Mouse (Mus musculus) cerebellum, postnatal 14 days (tissue): ENCODE data around the gene Oxct1.

ENCODE experiments used
- DNase-seq, 2 experiments: peaks; one replicate each; pipeline ENCODE4 v3.0.0; 2021; ENCODE audit warnings: mixed read lengths in 2 of 2

The Oxct1 gene

DNA sequence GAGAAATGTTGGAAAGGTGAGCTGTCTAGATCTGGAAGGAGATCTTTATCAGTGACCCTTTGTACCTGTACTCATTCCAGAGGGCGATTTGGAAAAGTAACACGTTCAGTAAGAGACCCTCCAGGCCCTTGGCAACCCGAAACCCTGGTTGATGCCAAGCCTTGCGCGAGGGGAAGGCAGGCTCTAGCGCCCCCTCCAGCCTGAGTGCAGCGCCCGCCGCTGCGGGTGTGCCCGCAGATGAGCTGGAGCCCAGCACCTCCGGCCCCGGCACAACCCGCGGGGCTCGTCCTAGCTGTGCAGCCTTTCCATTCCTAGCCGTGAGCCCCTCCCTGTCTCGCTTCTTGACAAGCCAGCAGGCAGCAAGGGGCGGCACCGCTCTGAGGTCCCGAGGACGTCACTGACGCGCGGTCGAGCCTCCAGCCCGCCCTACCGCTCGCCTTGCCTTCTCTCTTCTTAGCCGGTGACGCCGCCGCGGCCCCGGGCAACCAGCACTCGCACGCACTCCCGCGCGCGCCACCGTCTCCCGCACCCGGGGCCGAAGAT, at the start of gene Oxct1:
Gene Oxct1, plus strand, starts transcription at position 153 of the 543 bp plus-strand sequence.
- peak; percentile 92 to 95 for DNase-seq

DNA sequence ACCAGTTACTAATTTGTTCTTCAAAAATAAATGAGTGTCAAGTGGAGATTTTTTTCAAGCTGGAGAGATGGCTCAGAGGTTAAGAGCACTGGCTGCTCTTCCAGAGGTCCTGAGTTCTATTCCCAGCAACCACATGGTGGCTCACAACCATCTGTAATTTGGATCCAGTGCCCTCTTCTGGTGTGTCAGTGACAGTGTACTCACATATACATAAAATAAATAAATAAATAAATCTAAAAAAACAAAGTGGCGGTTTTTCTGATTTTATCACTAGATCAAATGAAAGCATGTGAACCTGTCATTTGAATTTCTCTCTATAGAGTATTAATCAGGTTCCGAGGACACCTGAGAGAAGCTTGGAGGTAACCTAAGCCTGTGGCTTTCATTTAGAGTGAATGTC, 47.9 kb upstream of the Oxct1 start:
- DNase-seq, result peak in 1 of 2 experiments; percentile 18

DNA sequence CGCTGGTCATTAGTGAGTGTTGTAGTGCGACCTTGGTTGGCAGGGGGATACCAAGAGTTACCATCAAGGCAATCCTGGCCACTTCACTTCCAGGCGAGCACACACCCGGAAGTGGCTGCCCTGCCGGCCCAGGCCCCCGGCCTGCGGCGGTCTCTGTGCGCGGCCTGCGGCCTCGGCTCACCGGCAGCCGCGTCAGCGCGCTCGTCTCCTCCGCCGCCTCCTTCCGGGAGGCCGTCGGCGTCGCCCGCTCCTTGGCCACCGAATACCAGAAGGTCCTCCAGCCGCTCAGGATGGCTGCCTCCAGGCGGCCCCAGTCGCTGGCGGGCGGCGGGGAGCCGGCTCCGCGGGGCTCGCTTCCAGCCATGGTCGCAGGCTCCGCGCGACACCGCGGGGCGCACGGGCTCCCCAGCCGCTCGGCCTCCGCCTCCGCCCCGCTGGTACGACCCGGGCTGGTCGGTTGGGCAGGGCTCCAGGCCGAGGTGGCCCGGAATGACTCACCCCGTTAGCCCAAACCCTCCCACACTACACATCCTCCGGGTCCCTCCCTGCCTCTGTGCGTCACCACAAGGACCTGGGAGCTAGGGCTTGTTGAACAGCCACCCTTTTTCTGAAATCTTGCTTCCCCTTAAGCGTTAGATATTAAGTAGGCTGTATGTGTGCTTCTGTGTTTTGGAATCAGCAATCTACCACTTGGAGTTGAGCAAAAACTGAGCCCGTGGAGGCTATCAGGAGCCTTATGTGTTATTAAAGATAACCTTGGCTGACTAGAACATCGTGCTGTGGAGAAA, 46.9 kb upstream of the Oxct1 start, which contains the start of gene Fbxo4:
Gene Fbxo4, minus strand, starts transcription at position 513 of the 788 bp plus-strand sequence.
- peak; percentile 87 for DNase-seq

DNA sequence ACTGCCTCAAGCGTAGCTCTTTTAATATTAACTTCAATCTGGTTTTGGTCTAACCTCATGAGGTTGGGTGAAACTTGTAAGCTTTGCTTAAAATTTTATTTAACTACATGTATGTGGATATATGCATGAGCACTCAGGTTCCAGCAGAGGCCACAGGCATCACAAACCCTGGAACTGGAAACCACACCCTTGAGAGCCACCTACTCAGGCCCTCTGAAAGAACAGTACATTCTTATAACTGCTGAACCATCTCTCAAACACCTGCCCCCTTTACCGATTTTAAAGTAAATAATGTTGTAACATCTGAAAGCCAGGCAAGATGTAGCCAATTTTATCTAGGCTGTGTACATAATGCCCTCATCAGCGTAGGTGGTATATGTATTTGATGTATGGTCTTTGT, 46.3 kb upstream of the Oxct1 start:
- DNase-seq, result peak in 1 of 2 experiments; percentile 17

DNA sequence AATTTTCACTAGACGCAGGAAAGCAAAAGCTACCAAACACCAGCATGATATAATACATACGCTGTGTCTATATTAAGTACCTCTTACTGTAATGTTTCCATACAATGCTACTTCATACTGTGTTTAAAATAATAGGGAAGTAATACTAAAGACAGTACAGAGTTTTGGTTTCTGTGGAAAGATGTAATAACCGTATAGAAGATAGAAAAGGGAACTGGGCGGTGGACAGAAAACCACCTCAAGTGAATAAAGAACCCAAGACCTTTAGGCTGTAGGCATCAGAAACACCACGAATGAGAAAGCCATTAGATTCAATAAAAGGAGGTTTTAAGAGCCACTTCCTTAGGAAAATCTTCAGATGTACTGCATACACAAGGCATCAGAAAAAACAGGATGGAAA, 43.5 kb upstream of the Oxct1 start:
- no peak for DNase-seq

DNA sequence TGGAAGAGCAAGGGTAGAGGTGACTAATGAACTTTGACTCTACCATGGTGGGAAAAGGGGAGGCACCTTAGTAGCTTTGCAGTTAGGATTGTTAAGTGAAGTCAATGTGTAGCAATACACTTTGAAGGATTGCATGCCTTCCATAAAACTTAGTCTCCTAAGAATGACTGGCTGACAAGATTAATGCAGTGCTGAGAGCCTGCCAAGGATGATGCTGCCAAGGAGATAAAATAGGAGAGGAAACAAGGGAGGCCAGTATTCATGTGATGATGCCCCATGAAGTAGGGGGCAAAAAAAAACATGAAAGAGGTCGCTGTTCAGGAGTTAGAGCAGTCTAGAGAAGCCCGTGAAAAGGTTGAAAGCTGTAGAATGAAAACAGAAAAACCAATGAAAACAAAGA, 41.3 kb upstream of the Oxct1 start:
- DNase-seq, result no peak

DNA sequence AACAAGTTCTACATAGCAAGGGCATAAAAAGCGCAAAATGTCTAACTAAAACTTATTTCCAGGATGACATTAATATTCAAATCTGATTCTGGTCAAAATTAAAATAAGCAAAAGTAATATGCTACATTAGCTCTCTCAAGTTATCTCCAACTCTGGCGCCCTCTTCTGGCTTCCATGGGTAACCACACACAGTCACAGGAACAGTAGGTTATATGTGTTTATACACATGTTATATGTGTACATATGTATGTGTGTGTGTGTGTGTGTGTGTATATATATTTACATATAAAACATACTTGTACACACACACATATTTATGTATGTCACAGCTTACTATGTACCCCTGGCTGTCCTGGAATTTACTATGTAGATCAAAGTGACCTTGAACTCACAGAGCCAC, 38.2 kb upstream of the Oxct1 start:
- peak; percentile 31 to 63 for DNase-seq

DNA sequence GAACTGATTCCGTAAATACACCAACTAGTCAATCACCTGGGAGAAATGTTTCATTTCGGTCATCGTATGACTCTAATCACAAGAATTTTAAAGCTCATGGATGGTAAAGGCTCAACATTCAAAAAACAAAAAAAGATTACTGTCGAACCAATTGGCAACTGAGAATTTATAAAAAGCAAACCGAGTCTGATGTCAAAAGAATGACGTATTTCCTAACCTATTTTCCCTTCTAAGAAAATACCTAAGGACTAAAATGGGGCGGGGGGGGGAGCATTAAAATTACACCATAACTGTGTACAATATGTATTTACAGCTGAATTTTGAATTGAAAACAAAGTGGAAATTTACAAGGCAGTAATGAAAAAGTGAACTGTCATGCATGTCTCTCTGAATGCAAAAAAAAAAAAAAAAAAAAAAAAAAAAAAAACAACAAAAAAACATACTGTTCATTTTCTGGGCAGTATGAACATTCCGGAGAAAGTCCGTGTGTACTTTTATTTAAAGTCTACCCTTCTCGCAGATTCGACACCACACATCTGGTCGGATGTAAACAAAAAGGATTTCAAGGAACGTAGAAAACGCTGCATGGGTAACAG, 31.2 kb upstream of the Oxct1 start:
- peak in 1 of 2 experiments; percentile 8 for DNase-seq

DNA sequence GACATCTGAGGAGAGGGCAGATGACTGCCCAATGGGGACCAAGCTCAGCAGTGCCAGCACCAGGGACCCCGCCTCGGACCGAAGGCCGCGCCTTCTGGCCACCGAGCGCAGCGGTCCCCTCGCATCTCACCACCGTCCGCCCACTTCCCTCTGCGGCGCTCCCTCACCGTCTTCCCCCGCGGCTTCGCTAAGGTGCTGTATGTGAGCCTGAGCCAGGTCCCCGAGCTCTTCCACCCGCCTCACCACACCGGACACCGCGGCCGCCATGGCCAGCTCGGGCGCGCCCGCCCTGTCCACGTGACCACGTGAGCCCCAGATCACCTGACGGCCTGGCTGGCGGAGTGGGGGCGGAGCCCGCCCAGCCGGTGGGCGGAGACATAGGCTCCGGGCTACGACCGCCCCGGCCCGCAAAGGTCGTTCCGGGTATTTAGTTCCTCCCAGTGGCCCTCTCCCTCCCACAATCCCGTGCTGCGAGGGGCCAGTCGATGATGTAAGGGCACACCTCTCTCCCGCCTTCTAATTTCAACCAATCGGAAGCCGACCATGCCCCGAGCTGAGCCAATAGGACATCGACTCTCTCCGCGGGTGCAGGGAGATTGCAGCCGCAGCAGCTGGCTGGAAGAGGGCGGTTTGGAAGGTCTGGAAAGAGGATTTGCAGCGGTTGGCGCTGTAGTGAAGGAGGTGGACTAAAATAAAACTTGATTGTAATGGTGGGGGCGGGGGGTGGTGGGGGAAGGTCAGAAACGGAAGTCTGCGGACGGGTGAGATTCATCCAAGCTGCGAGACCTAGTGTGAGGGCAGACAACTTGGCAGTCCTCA, 30.5 kb upstream of the Oxct1 start, which contains the start of gene AW549877:
Gene AW549877, minus strand, starts transcription at position 297 of the 819 bp plus-strand sequence.
- DNase-seq, result peak; percentile 98 to 99

DNA sequence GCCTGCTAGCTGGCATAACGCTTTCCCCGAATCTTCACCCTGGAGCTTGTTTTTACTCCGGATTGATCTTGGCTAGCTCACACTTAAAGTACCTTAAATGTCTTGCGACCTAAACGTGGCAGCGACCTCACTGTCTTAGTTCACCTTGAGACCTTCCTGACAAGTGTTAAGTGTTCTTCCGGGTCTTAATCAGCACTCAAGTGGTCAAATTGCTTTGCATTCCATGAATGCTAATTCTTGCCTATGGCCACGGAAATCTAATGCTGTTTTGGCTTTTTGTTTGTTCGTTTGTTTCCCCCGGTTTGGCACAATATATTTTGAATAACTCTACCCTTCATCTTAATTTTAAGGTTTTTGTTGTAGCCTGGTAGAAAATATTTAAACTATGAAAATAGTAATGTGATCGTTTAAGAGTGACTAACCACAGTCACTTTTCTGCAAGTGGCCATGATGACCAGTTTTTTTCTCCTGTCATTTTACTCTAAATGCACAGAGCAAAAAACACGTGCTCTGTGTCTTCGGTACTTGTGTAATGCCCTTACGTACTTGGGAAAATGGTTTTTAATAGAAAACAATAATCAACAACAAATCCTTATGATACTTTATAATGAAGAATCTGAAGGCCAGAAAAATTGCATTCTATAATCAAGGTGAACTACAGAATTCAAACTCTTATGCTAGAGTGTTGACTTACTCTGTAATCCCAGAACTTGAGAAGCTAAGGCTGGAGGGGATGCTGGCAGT, 29.7 kb upstream of the Oxct1 start:
- no peak for DNase-seq

DNA sequence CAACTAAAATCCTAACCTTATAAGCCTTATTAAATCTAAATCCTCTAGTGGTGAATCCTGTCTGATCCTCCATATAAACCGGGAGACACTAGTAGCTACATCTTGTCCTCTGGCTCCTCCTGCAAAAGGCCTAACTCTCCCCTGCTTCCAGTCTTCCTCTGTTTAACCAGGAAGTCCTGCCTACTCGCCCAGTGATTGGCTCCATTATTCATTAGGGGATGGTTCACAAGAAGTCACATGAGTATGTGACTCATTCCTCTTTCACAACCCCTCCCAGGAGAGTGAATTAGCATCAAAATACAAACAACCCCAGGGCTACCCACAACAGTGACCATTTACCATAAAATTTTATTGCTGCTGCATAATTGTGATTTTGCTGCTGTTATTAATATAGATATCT, 27.0 kb upstream of the Oxct1 start:
- no peak for DNase-seq

DNA sequence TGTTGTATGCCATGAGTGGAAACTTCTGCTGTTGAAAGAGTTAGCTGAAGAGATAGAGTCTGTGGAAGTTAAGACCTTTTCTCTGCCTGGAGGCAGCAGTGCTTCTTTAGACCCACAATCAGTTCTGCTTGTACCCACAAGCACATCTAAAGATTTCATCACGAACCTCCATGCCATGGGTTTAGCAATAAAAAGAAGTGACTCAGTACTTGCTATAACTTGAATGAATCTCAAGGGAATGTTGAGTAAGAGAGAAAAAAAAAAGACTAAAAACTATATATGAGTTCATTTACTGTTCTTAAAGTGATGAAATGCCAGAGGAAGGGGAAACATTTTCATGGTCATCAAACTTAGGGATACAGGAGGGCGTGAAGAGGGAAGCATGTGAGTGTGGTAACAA, 25.6 kb upstream of the Oxct1 start:
- DNase-seq, result no peak

DNA sequence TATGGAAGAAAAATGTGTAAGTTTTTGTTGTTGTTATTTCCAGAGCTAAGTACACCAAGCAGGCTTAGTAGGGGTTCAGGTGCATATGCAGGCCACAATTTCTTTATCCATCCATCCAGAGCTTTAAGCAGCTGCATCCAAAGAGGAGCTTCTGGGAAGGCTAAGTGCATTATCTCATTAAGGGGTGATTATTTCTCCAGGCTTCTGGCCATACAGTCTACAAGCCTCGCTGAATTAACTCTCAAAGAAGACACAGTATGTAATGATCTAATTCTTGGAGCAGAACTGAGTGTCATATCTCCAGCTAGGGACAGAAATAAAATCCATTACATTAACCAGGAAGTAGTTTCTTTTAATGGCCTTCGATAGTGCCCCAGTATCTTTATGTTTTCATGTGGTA, 12.3 kb upstream of the Oxct1 start:
- no peak for DNase-seq

DNA sequence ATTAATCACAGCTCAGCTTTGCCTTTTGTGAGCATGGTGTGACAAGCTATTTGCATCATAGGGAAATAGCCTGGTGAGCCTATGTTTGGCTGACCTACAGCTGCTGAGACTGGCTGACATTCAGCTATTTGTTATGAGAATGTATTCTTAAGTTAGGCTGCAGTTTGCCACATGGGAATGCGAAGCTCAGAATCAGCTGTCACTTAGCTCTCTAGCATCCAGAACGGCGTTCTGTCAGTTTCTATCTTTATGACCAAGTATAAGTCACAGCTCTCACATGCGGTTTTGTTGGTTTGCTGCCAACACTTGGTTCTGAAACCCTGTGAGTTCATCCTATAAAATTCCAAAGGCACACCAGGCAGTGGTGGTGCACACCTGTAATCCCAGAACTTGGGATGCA, 5.5 kb upstream of the Oxct1 start:
- no peak for DNase-seq

DNA sequence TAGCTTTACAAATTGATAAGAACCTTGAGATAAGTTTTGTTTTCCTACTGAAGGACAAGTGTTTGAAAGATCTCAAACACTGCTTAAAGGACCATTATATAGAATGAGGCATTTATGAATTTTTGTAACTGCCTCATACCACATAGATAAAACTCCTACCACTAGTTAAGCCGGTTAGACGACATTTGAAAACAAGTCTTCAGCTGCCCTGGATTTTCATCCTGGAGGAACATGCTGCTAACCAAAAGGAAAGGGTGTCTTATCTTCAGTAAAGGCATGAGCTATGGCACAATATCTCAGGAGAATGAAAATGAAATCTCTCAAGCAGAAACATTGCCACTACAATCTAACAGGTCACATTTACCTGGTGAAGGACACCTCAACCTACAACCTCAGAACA, 2.4 kb upstream of the Oxct1 start:
- DNase-seq, result no peak

DNA sequence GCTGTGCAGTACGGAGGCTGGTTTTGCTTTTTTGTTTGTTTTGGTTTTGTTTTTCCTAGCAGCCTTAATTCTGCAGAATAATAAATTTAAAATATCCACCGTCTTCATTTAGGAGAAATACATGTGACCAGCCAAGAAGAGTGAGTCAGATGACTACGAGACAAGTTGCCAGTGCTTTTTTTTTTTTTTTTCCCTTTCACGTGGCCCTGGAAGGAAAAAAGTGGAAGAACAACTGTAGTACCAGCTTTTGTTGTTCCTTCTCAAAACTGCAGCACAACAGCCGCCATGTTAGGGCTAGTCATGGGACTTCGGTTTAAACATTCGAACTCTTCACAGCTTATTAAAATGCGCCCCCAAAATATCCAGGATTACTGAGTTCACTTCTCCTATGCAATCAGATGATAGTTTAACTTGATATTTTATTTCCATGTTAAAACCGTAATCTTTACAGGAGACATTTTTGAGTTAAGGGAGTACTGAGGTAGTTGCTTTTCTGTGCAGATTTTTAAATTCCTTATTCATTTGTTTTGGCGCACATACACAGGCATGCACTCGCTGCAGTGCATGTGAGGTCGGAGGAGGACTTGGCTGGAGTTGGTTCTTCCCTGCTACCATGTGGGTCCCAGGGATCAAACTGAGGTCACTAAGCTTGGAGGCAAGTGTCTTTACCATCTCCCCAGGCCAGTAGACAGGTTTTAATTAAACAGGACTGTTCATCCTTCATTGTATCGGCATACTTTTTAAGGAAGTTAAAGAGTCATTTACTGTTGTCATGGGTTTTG, 1.3 kb upstream of the Oxct1 start:
- DNase-seq, result no peak

DNA sequence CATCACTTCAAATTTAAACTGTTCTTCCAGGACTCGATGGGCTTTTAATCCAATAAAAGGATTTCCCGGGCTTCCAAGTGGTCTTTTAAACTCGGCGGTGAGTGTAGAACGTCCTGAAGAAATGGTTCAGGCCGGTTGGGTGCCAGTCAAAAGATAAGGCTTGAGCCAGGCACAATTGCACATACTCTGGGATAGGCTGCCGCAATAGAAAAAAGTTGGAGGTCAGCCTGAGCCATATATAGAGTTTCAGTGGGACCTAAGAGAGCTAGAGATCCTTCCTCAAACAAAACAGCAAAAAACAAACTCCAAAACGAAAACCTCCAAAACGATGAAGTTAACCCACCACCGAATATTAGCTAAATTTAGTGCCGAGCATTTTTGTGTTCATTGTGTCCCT, 677 bp upstream of the Oxct1 start:
- no peak for DNase-seq

DNA sequence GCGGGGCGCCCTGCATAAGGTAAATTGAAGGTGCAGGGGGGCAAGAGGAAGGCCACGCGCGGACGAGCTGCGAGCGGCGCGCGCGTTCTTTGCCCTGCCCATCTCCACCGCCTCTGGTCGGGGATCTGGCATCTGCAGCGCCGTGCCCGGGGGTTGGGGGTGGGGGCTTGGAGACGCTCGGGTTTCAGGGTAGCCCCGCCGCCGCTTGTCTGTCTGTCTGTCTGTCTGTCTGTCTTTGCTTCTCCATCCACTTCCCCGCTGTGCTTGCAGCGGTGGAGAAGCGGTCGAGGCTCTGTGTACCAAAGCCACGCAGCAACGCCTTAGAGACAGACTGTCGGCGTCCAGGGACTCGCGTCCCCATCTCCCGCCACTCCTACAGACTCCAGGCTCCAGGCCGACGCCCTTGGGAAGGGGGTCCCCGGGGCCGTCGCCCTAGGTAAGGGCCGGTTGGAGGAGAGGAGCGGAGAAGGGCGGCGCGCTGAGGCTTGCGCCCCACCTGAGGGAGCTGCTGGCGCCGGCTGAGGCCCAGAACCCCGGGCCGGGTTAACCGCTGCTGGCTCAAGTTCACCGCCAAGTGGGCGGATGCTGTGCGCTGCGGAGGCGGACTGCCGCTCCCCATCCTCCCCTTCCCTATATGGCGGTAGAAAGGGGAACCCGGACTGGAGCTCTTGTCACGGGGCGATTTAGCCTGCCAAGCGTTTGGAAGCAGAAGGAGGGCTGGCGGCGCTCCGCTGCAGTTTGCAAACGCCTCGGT, 825 bp downstream of the Oxct1 start:
- DNase-seq, result peak; percentile 86 to 88

DNA sequence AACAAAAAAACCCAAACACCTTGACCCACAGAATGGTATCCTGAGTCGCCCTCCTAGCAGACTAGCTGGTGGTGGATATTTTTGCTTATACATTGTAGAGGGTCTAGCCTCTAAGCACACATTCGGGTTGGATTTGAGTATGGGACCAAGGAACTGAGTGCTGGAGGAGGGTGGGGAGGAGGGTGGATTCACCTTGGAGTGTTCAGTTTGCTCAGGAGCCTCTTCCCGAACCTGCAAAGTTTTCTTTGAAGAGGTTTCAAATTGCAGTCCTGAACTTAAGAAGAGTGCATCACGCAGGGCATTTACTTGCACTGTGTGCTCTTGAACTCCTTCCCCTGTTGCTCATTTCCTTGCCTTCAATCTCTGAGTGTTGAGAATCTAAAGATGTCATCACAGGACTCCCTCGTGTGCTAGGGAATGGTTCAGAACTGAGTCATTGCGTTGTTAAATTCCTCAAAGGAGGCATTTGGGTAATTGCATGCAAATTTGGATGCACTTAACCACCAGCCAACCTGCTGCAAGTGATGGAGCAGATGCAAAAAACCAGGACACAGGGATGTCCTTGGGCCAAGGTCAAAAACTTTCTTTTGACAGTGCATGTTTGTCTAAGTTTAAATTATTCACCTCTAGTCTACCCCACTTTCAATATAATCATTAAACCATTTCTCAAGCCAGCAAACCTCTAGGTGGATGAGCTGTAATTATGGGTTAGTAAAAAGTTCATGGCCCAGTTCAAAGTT, 1.7 kb downstream of the Oxct1 start:
- no peak for DNase-seq

DNA sequence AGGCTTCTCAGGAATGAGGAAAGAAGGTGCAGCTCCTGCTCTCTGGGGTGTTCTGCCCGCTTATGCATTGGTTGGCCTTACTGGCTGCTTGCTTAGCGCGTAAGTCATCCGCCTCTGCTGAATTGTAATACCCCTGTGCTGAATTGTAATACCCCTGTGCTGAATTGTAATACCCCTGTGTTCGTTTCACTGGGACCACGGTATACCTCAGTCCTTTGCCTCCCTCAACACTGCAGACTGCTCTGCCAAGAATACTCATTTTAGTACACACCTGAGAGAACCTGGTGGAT, 2.2 kb downstream of the Oxct1 start:
- DNase-seq, result no peak
